Mouse (Mus musculus) ES-Bruce4 (cell line): ENCODE measurements around the gene Epb41l1.

Source experiments
- CTCF ChIP-seq: IDR thresholded peaks from one replicate; pipeline ENCODE4 v1.8.1; 2011; ENCODE audit warnings: low read depth, low read length
- EP300 ChIP-seq: IDR thresholded peaks from 2 replicates; pipeline ENCODE4 v1.6.1; 2011; ENCODE audit warnings: low read depth, low read length; ENCODE audit not compliant: insufficient read depth
- POLR2A ChIP-seq: IDR thresholded peaks from one replicate; pipeline ENCODE4 v1.8.1; 2011; ENCODE audit warnings: low read length; ENCODE audit not compliant: insufficient read depth

DNA sequence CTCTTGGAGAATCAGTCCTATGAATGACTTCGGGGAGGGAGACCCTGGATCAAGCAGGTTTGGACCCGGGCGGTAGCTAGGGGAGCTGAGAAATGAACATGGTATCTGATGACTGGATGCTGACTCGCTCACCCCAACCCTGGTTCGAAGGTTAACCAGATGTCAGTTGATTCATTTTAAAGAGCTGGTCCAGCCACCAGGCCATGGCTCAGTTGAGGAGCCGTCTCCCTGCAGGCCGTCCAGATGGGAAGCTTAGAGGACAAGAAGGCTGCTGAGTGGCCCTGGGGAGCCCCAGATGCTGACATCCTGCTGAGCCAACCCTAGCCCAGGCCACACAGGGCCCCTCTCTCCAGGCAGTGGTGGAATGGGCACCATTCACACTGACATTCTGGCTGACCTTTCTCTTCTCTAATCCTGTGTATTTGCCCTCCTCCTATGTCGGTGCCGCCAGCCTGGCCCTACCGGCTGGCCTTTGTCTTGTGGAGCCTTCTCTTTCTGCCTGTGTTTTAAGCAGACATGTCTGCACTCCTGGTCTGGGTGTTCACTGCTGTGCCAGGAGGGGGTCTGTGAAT, 67.0 kb downstream of the Epb41l1 start:
- TF ChIP-seq POLR2A (no peak), CTCF (no peak), EP300 (no peak)
